Mouse (Mus musculus) neural tube, embryonic 12.5 days (tissue): ENCODE results near the gene Radil. TPM values are rescaled to one million over a fixed set of nuclear protein-coding genes. Genes with fewer than 3 reads are reported as not detected.
A peak's percentile ranks its signal among the peaks of the same experiment; 100 is the strongest.

ENCODE experiments used
- ATAC-seq: fragments of 200-750 bp; cut with Nextera tagmentation; 2 replicates; pipeline ENCODE4 v1.8.0; 2017; ENCODE audit warnings: low read depth, mild to moderate bottlenecking, moderate TSS enrichment, moderate library complexity; ENCODE audit not compliant: low FRiP score
- H3K27ac ChIP-seq: fragments of 300-500 bp; sonication (generic); 2 replicates; pipeline ENCODE4 v1.5.1; 2016
- H3K27me3 ChIP-seq: fragments of 300-500 bp; sonication (generic); replicated peaks from 2 replicates; pipeline ENCODE4 v1.6.1; 2016; ENCODE audit warnings: mild to moderate bottlenecking
- H3K36me3 ChIP-seq: fragments of 300-500 bp; sonication (generic); 2 replicates; pipeline ENCODE4 v1.6.1; 2016; ENCODE audit warnings: mild to moderate bottlenecking
- H3K4me1 ChIP-seq: fragments of 300-500 bp; sonication (generic); 2 replicates; pipeline ENCODE4 v1.6.1; 2016
- H3K4me2 ChIP-seq: fragments of 300-500 bp; sonication (generic); replicated peaks from 2 replicates; pipeline ENCODE4 v1.6.1; 2016; ENCODE audit warnings: mild to moderate bottlenecking
- H3K4me3 ChIP-seq: fragments of 300-500 bp; sonication (generic); 2 replicates; pipeline ENCODE4 v1.5.1; 2016
- H3K9ac ChIP-seq: fragments of 300-500 bp; sonication (generic); 2 replicates; pipeline ENCODE4 v1.6.1; 2016; ENCODE audit warnings: mild to moderate bottlenecking
- H3K9me3 ChIP-seq: fragments of 300-500 bp; sonication (generic); 2 replicates; pipeline ENCODE4 v1.6.1; 2016; ENCODE audit warnings: mild to moderate bottlenecking
- WGBS: fragments of 180-500 bp; shearing (Covaris S2); methylation state at CpG from one replicate; pipeline ENCODE4 v1.1.7; 2016; 5-methylcytosine and 5-hydroxymethylcytosine counted together
- polyA plus RNA-seq: library from polyadenylated mRNA; unstranded; fragments of >200 nt; fragmentation: Nextera tagmentation; extraction: Ambion mirVana; gene quantifications from 2 replicates; pipeline ENCODE4 v1.2.1, GENCODE M21; 2016

Radil gene
- polyA plus RNA-seq, 1 experiment from 2014 or later: 14.1 TPM

DNA sequence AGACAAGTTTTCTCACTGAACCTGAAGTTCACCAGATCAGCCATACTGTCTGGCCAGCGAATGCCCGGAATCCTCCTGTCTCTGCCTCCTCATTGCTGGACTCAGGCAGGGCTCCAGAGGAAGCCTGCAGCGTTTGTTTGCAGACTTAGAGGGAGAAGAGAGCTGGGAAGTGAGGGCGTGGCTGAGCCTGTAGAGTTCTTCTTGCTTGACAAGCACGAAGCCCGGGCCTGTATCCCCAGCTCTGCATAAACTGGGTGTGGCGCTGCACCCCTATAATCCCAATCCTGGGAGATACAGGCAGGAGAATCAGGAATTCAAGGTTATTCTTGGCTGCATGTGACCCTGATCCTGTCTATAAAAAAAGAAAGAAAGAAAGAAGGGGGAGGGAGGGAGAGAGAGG lies 9.4 kb upstream of the Radil start:
- Histone ChIP-seq H3K4me3 (no peak overlapping the region), H3K4me1 (no peaks in the 10 kb centered on the region), H3K27ac (no peak overlapping the region), H3K9me3 (no peaks in the 10 kb centered on the region), H3K27me3 (no peaks in the 10 kb centered on the region), H3K9ac (no peak overlapping the region), H3K4me2 (no peak overlapping the region), H3K36me3 (no peaks in the 10 kb centered on the region)
- ATAC-seq: no peak
- 62% methylated on average over 7 of the region's 7 CpGs for WGBS

DNA sequence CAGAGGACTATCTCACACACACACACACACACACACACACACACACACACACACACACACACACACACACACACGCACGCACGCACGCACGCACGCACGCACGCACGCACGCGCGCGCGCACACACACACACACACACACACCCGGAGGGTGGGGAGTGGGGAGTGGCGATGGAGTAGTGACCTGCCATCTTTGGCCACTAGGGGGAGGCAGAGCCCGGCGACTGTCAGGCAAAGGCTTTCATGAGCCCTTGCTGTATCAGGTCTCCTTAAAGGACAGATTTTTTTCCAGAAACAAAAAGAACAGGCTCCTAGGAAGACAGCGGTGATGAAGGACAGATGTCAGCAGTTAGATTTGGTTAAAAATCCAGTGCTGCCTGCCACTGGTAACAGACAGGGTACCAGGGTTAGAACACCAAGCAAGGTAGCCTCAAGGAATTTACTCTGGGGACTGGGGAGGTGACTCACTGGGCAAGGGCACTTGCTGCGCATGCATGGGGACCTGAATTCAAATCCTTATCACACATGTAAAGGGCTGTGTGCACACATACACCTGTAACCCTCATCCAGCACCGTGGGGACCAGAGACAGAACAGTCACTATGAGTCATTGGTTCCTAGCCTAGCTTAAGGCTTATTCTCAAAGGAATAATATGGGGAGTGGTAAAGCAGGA lies 6.6 kb upstream of the Radil start:
- Histone ChIP-seq H3K27me3 (no peaks in the 10 kb centered on the region), H3K27ac (no peak overlapping the region), H3K4me1 (no peaks in the 10 kb centered on the region), H3K4me2 (peak overlapping the region; percentile 34; the same call in 1 of the 2 replicates), H3K9me3 (no peaks in the 10 kb centered on the region), H3K36me3 (no peaks in the 10 kb centered on the region), H3K9ac (no peak overlapping the region), H3K4me3 (no peak overlapping the region)
- ATAC-seq: peak; percentile 72
- WGBS: 26% methylated on average over 16 of the region's 21 CpGs

DNA sequence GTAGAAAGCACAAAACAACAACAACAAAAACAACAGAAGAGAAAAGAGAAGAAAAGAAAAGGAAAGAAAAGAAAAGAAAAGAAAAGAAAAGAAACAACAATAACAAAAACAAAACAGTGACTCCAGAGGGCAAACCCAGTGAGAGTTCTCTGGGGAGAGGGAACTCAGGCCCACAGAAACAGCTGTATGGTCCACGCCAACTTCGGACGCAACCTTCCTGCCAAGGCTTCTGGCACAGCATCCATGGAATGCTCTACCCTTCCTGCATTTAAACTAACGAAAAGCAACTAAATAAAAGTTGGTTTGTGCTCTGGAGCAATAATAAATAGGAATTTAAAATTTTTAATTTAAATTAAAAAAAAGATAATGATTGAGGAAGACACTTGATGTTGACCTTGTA lies 5.8 kb upstream of the Radil start:
- no peak overlapping the region for H3K9ac ChIP-seq
- H3K27ac ChIP-seq: no peak overlapping the region
- no peak overlapping the region for H3K4me2 ChIP-seq
- no peak for ATAC-seq
- H3K9me3 ChIP-seq: no peaks in the 10 kb centered on the region
- no peaks in the 10 kb centered on the region for H3K4me1 ChIP-seq
- H3K36me3 ChIP-seq: no peaks in the 10 kb centered on the region
- H3K27me3 ChIP-seq: no peaks in the 10 kb centered on the region
- H3K4me3 ChIP-seq: no peak overlapping the region
- WGBS: 91% methylated on average over 4 of the region's 4 CpGs

- no peak for ATAC-seq
- WGBS: 84% methylated on average over 5 of the region's 5 CpGs
- no peak overlapping the region for H3K9ac ChIP-seq
- H3K4me3 ChIP-seq: no peak overlapping the region
- no peak overlapping the region for H3K27ac ChIP-seq
- H3K4me2 ChIP-seq: no peak overlapping the region
- no peaks in the 10 kb centered on the region for H3K36me3 ChIP-seq
- no peaks in the 10 kb centered on the region for H3K9me3 ChIP-seq
- H3K27me3 ChIP-seq: no peaks in the 10 kb centered on the region
- H3K4me1 ChIP-seq: no peaks in the 10 kb centered on the region
Measured at GRCm38 (mm10) chr5:142555866-142556265, 5.0 kb upstream of the Radil start.

DNA sequence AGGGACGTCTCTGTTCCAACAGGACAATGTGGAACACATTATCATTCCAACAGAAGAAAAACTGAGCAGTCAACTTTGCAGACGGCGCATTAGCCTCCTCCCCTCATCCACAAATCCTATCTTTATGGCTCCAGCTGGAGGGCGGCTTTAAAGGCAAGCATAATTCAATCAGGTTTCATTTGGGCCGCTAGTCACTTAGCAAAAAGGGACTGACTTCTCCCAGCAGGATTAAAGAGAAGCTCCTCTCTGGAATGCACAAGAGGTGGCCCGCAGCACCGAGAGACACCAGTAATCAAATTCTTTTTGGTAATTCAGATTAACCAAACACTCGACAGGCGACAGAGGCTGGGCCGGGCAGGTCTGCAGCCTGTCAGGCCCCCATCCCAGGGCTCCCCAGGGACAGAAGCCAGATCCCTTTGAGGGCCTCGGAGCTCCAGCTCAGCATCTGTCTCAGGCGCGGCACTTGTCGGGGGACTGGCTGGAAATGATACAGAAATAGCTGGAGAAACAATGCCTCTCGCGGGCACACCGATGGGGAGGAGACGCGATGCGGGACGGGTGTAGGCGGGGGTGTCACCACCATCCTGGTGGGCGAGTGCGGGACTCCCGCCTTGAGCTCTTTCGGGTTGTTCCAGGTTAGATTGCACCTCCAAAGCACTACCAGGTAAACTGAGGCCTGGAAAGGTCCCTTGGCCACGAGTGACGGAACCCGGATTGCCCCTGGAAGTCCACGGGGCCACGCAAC lies 765 bp downstream of the Radil start:
- peak overlapping the region; percentile 97 for H3K4me2 ChIP-seq
- H3K9ac ChIP-seq: peak overlapping the region; percentile 64
- peak; percentile 67 for ATAC-seq
- peaks cover 27% of the 10 kb centered on the region for H3K4me1 ChIP-seq
- 1% methylated on average over 31 of the region's 31 CpGs for WGBS
- H3K9me3 ChIP-seq: no peaks in the 10 kb centered on the region
- H3K27ac ChIP-seq: peak overlapping the region; percentile 37; the same call in 1 of the 2 replicates
- H3K27me3 ChIP-seq: no peaks in the 10 kb centered on the region
- no peaks in the 10 kb centered on the region for H3K36me3 ChIP-seq
- peak overlapping the region; percentile 59 for H3K4me3 ChIP-seq

DNA sequence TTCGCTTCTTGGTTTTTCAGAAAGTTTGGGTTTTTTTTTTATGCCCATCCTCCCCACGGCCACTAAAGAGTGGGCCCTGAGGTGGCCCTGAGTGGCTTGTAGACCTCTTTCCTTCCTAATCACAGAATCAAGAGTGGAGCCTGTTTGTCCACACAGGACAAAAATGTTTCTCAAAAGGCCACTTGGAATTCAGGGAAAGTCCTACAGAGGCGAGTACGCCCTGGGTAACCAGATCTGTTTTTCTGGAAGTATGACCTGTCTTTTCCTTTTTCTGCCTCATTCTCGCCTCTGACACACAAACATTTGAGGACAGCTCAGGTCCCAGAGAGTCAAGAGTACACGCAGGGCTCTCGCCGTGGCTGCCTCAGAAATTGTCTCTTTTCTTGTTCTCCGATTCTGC lies 1.5 kb downstream of the Radil start:
- WGBS: 31% methylated on average over 9 of the region's 9 CpGs
- Histone ChIP-seq H3K36me3 (no peaks in the 10 kb centered on the region), H3K27ac (no peak overlapping the region), H3K9me3 (no peaks in the 10 kb centered on the region), H3K27me3 (no peaks in the 10 kb centered on the region), H3K9ac (no peak overlapping the region), H3K4me3 (no peak overlapping the region), H3K4me1 (peaks cover 27% of the 10 kb centered on the region), H3K4me2 (peak overlapping the region; percentile 97)
- no peak for ATAC-seq

GRCm38 (mm10) chr5:142547066-142547465 lies 3.8 kb downstream of the Radil start:
- Histone ChIP-seq H3K4me3 (no peak overlapping the region), H3K9me3 (no peaks in the 10 kb centered on the region), H3K9ac (no peak overlapping the region), H3K27me3 (no peaks in the 10 kb centered on the region), H3K4me2 (no peak overlapping the region), H3K4me1 (peaks cover 27% of the 10 kb centered on the region), H3K27ac (no peak overlapping the region), H3K36me3 (peaks cover 2% of the 10 kb centered on the region; the same call in 1 of the 2 replicates)
- no peak for ATAC-seq
- 82% methylated on average over 3 of the region's 3 CpGs for WGBS

DNA sequence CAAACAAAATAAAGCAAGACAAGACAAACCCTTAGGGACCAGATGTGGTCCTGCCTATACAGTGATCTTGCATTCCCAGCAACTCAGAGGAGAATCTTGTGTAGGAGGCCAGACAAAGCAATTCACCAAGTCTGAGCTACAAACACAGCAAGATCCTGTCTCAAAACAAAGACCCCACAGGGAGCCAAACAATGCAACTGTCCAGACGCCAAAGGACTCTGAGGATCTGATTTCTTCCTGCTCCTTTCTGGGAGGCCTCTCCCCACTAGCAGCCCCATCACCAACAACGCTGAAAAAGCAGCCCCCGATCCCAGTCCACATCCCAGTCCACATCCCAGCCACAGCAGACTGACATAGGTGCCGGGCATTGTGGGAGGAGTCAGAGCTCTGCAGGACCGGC lies 4.6 kb downstream of the Radil start:
- no peak overlapping the region; the same call in 1 of the 2 replicates for H3K4me2 ChIP-seq
- H3K4me3 ChIP-seq: no peak overlapping the region
- peaks cover 27% of the 10 kb centered on the region for H3K4me1 ChIP-seq
- H3K27me3 ChIP-seq: no peaks in the 10 kb centered on the region
- H3K27ac ChIP-seq: no peak overlapping the region
- H3K36me3 ChIP-seq: peaks cover 4% of the 10 kb centered on the region; the same call in 1 of the 2 replicates
- 7% methylated on average over 5 of the region's 5 CpGs for WGBS
- no peaks in the 10 kb centered on the region for H3K9me3 ChIP-seq
- H3K9ac ChIP-seq: no peak overlapping the region
- ATAC-seq: no peak

DNA sequence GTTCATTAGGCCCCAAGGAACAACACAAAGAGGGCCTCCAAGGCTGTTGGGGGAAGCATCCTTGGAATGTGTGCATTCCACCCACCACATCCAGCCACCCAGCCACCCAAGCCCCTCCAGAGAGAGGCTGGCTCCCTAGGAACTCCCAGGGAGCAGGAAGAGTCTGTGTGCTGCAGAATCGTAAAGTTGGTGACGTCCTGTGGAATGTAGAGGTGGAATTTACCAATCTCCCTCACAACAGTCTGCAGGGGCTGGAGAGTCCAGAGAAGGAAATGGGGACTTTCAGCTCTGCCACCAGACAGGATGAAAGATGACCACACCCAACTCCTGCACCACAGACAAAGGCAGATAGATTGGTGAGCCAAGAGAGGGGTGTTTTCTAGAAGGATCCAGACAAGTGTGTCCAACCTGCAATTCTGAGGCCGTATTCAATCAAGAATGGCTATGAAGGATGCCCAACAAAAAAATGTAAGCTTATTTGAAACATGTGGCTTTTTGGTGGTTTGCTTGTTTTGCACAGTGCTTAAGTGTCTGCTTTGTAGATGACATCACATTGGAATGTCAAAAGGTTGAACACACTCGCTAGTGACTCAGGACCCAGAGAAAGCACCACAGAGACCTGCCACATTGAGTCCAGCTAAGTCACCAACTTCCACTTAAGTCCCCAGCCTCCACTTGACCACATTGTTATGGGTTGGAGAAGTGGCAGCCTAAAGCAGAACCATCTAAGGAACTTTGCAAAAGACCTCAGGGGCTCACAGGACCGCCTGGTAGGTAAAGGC lies 5.7 kb downstream of the Radil start:
- Histone ChIP-seq H3K27ac (no peak overlapping the region), H3K9me3 (no peaks in the 10 kb centered on the region), H3K36me3 (peaks cover 4% of the 10 kb centered on the region; the same call in 1 of the 2 replicates), H3K27me3 (no peaks in the 10 kb centered on the region), H3K4me1 (peaks cover 21% of the 10 kb centered on the region), H3K4me3 (no peak overlapping the region), H3K4me2 (no peak overlapping the region), H3K9ac (no peak overlapping the region)
- 75% methylated on average over 5 of the region's 5 CpGs for WGBS
- no peak for ATAC-seq

- 85% methylated on average over 3 of the region's 3 CpGs for WGBS
- H3K9ac ChIP-seq: no peak overlapping the region
- ATAC-seq: no peak
- no peaks in the 10 kb centered on the region for H3K9me3 ChIP-seq
- H3K4me3 ChIP-seq: no peak overlapping the region
- H3K4me2 ChIP-seq: no peak overlapping the region
- 0 out of 2 replicates have a peak, but pooled peaks cover 4% of the 10 kb centered on the region for H3K36me3 ChIP-seq
- no peak overlapping the region for H3K27ac ChIP-seq
- no peaks in the 10 kb centered on the region for H3K27me3 ChIP-seq
- H3K4me1 ChIP-seq: no peaks in the 10 kb centered on the region
Measured at GRCm38 (mm10) chr5:142537286-142537685, 13.6 kb downstream of the Radil start.

- no peak for ATAC-seq
- 0 out of 2 replicates have a peak, but pooled peaks cover 2% of the 10 kb centered on the region for H3K27me3 ChIP-seq
- no peak overlapping the region for H3K4me2 ChIP-seq
- H3K4me1 ChIP-seq: no peaks in the 10 kb centered on the region
- H3K36me3 ChIP-seq: no peaks in the 10 kb centered on the region
- 93% methylated on average over 4 of the region's 4 CpGs for WGBS
- no peaks in the 10 kb centered on the region for H3K9me3 ChIP-seq
- H3K27ac ChIP-seq: no peak overlapping the region
- H3K4me3 ChIP-seq: no peak overlapping the region
- H3K9ac ChIP-seq: no peak overlapping the region
Measured at GRCm38 (mm10) chr5:142535388-142535787, 15.5 kb downstream of the Radil start.

GRCm38 (mm10) chr5:142529915-142530314 lies 21.0 kb downstream of the Radil start, which contains the start of gene Papolb:
TSS of gene Papolb (minus strand) at chr5:142530076.
- no peak for ATAC-seq
- Histone ChIP-seq H3K27ac (no peak within 1 kb of the TSS), H3K9ac (no peak within 1 kb of the TSS), H3K36me3 (no peaks in the 10 kb centered on the region), H3K4me2 (peak within 1 kb of the TSS; percentile 46), H3K4me1 (0 out of 2 replicates have a peak, but pooled peaks cover 4% of the 10 kb centered on the region), H3K4me3 (peak within 1 kb of the TSS; percentile 13; the same call in 1 of the 2 replicates), H3K27me3 (peaks cover 11% of the 10 kb centered on the region), H3K9me3 (no peaks in the 10 kb centered on the region)
- 43% methylated on average over 41 of the region's 41 CpGs for WGBS
